ENCODE assay signal across 21 mouse cellular contexts in the genomic region with DNA sequence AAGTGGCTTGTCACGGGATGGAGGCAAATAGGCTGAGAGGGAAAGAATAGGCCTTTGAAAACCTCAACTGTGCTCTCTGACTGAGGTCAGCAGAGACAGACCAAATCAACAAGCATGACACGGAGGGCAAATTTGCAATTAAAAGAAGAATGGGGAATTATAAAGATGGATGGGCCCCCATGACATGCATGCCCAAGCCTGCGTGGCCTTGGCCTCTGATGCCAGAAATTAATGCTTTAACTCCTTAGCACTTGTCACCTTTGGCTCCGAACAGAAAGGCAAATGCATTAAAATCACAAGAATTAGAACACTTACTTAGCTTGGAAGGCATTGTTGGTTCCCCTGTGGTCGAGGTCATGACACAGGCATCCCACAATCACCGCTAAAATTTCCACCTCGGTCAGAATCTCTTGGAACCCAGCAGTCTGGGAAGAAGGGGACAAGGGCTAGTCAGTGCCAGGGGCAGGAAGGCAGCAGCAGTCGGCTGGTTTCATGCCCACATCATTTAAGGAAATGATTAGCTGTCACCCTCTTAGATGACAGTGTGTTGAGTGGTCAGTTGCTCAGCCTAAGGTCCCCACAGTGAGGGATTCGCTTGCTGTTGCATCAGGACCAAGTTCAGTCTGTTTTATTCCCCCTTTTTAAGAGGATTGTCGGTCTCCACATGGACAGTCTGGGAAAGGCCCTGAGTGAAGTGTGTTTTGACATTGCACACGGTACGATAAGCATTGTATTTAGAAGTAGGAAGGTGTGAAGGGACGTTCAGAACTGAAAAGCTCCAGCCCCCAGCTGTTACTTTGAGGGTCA.
DNase-seq lines count a peak whose midpoint lies in the region; ATAC-seq and TF ChIP-seq lines count a peak whose summit lies in the region.
"Had no signal": no experiment of that assay in that cellular context is flagged by ENCODE, and none has a peak within 500 bp of the region (broad histone marks: within the 10 kb centered on the region; RNA-seq: fewer than 3 reads in every experiment).

No protein-coding gene starts in this region.

- H3K9me3 ChIP-seq in forebrain, embryonic 10.5 days = no peaks in the 10 kb centered on the region
- no peaks in the 10 kb centered on the region for H3K9me3 ChIP-seq in forebrain, embryonic 13.5 days (replicated peaks)
- H3K9me3 ChIP-seq in lung, postnatal 0 days (ENCODE audit: low read length) = no peaks in the 10 kb centered on the region
- H3K9me3 ChIP-seq in limb, embryonic 13.5 days = no peaks in the 10 kb centered on the region
- H3K9me3 ChIP-seq: embryonic facial prominence, embryonic 15.5 days; kidney, embryonic 15.5 days had no signal

- no peak for DNase-seq in forebrain, embryonic 10.5 days (ENCODE audit: extremely low spot score, low spot score)
- peak; percentile 31 for DNase-seq in lung, postnatal 0 days (ENCODE audit: low spot score)
- no peak for DNase-seq in lung, adult 2 months
- DNase-seq in embryo, embryonic 10.5 days (ENCODE audit: low spot score) = peak; percentile 70
- DNase-seq in kidney, adult 8-10 months = no peak
- DNase-seq: adrenal gland, postnatal 10 days; cerebellum, adult 9-10 months; heart, adult 18-20 months; heart, postnatal 36 days; kidney, postnatal 4 days; layer of hippocampus, adult 9-11 months; liver, postnatal 0 days; spleen, adult 18-20 months; thymus, postnatal 4 days had no signal

- ATAC-seq in forebrain, embryonic 13.5 days = no peak
- peak; percentile 54 for ATAC-seq in lung, postnatal 0 days
- ATAC-seq in limb, embryonic 13.5 days (ENCODE audit: low FRiP score, low read depth) = no peak
- no peak for ATAC-seq in frontal cortex, adult (ENCODE audit: low TSS enrichment)
- ATAC-seq: activated CD4-positive, CD25-positive, alpha-beta regulatory T cell, adult 4 months; CD4-positive, CD25-positive, alpha-beta regulatory T cell, adult 4 months; liver, postnatal 0 days had no signal

- TF ChIP-seq EP300 in lung, postnatal 0 days (IDR thresholded peaks at IDR 0.05) = peak; percentile 26; the same call in 1 of the 2 replicates

- H3K9ac ChIP-seq in forebrain, embryonic 13.5 days = no peak overlapping the region
- H3K9ac ChIP-seq in lung, postnatal 0 days (replicated peaks; ENCODE audit: low read depth) = no peak overlapping the region
- no peak overlapping the region for H3K9ac ChIP-seq in limb, embryonic 13.5 days
- H3K9ac ChIP-seq: embryonic facial prominence, embryonic 15.5 days; kidney, embryonic 15.5 days; liver, postnatal 0 days had no signal

- H3K27ac ChIP-seq in forebrain, embryonic 10.5 days = 0 out of 2 replicates have a peak overlapping the region, but pooled peaks have one; percentile 35
- no peak overlapping the region for H3K27ac ChIP-seq in forebrain, embryonic 13.5 days
- no peak overlapping the region for H3K27ac ChIP-seq in lung, postnatal 0 days (ENCODE audit: low read length)
- peak overlapping the region; percentile 80 for H3K27ac ChIP-seq in limb, embryonic 13.5 days
- H3K27ac ChIP-seq: kidney, embryonic 15.5 days had no signal

- H3K4me3 ChIP-seq in forebrain, embryonic 10.5 days = no peak overlapping the region
- no peak overlapping the region for H3K4me3 ChIP-seq in forebrain, embryonic 13.5 days
- no peak overlapping the region for H3K4me3 ChIP-seq in lung, postnatal 0 days (ENCODE audit: low read depth, low read length)
- no peak overlapping the region for H3K4me3 ChIP-seq in lung, adult 2 months (replicated peaks; ENCODE audit: extremely low read depth, low read depth, low read length)
- no peak overlapping the region for H3K4me3 ChIP-seq in limb, embryonic 13.5 days
- H3K4me3 ChIP-seq: embryonic facial prominence, embryonic 15.5 days; kidney, embryonic 15.5 days had no signal

- WGBS in forebrain, embryonic 10.5 days = 68% methylated on average over 13 of the region's 13 CpGs
- 56% methylated on average over 13 of the region's 13 CpGs for WGBS in forebrain, embryonic 13.5 days
- WGBS in lung, postnatal 0 days = 60% methylated on average over 13 of the region's 13 CpGs
- WGBS in lung, adult 2 months = 65% methylated on average over 13 of the region's 13 CpGs
- 53% methylated on average over 13 of the region's 13 CpGs for WGBS in limb, embryonic 13.5 days

- H3K4me2 ChIP-seq in forebrain, embryonic 13.5 days = no peak overlapping the region
- no peak overlapping the region for H3K4me2 ChIP-seq in lung, postnatal 0 days (replicated peaks; ENCODE audit: low read depth, low read length)
- peak overlapping the region; percentile 42; the same call in 1 of the 2 replicates for H3K4me2 ChIP-seq in limb, embryonic 13.5 days (replicated peaks)
- H3K4me2 ChIP-seq: embryonic facial prominence, embryonic 15.5 days; kidney, embryonic 15.5 days had no signal

- no peaks in the 10 kb centered on the region for H3K36me3 ChIP-seq in forebrain, embryonic 10.5 days (replicated peaks)
- H3K36me3 ChIP-seq in forebrain, embryonic 13.5 days (ENCODE audit: poor library complexity, severe bottlenecking) = no peaks in the 10 kb centered on the region
- no peaks in the 10 kb centered on the region for H3K36me3 ChIP-seq in lung, postnatal 0 days (ENCODE audit: insufficient read depth, low read length)
- no peaks in the 10 kb centered on the region for H3K36me3 ChIP-seq in limb, embryonic 13.5 days
- H3K36me3 ChIP-seq: embryonic facial prominence, embryonic 15.5 days; kidney, embryonic 15.5 days had no signal

- peaks cover 22% of the 10 kb centered on the region for H3K4me1 ChIP-seq in forebrain, embryonic 10.5 days
- peaks cover 5% of the 10 kb centered on the region; the same call in 1 of the 2 replicates for H3K4me1 ChIP-seq in forebrain, embryonic 13.5 days
- H3K4me1 ChIP-seq in lung, postnatal 0 days (ENCODE audit: insufficient read depth, low read depth, low read length) = no peaks in the 10 kb centered on the region
- H3K4me1 ChIP-seq in lung, adult 2 months (ENCODE audit: control insufficient read depth, insufficient read depth, low read length) = no peaks in the 10 kb centered on the region
- H3K4me1 ChIP-seq in limb, embryonic 13.5 days = peaks cover 33% of the 10 kb centered on the region

- TF ChIP-seq CTCF in lung, postnatal 0 days (IDR thresholded peaks at IDR 0.05) = no peak
- no peak for TF ChIP-seq CTCF in lung, adult 2 months (IDR thresholded peaks at IDR 0.05; ENCODE audit: insufficient read depth, low read length)

- H3K27me3 ChIP-seq in forebrain, embryonic 10.5 days (ENCODE audit: poor library complexity, severe bottlenecking) = 0 out of 2 replicates have a peak, but pooled peaks cover 13% of the 10 kb centered on the region
- H3K27me3 ChIP-seq in forebrain, embryonic 13.5 days = no peaks in the 10 kb centered on the region
- H3K27me3 ChIP-seq in lung, postnatal 0 days (replicated peaks; ENCODE audit: insufficient read depth, low read length) = no peaks in the 10 kb centered on the region
- no peaks in the 10 kb centered on the region for H3K27me3 ChIP-seq in limb, embryonic 13.5 days
- H3K27me3 ChIP-seq: embryonic facial prominence, embryonic 15.5 days; kidney, embryonic 15.5 days had no signal

- no peak for TF ChIP-seq POLR2A in lung, adult 2 months (IDR thresholded peaks at IDR 0.05; ENCODE audit: borderline replicate concordance, extremely low read depth, low read depth, low read length)

Comparison
In these comparisons a context has a peak if more than half of its experiments do, and no peak if none do; other contexts are left out.
1. DNase-seq: peak in lung, postnatal 0 days (single experiment) and embryo, embryonic 10.5 days (single experiment); none in forebrain, embryonic 10.5 days (single experiment), lung, adult 2 months (single experiment) and kidney, adult 8-10 months (0 of 2).
2. H3K27ac ChIP-seq: peak in forebrain, embryonic 10.5 days (single experiment) and limb, embryonic 13.5 days (single experiment); none in forebrain, embryonic 13.5 days (single experiment) and lung, postnatal 0 days (single experiment).